Mouse (Mus musculus) stomach, postnatal 0 days (tissue): Measurements from ENCODE around the gene Btn2a2.

Source experiments
- CTCF ChIP-seq: IDR thresholded peaks from 2 replicates; pipeline ENCODE4 v1.5.1; 2016; ENCODE audit warnings: antibody characterized with exemption, low read depth, mild to moderate bottlenecking, moderate library complexity
- EP300 ChIP-seq: optimal IDR thresholded peaks from 2 replicates; pipeline ENCODE3; 2016; ENCODE audit warnings: antibody characterized with exemption

DNA sequence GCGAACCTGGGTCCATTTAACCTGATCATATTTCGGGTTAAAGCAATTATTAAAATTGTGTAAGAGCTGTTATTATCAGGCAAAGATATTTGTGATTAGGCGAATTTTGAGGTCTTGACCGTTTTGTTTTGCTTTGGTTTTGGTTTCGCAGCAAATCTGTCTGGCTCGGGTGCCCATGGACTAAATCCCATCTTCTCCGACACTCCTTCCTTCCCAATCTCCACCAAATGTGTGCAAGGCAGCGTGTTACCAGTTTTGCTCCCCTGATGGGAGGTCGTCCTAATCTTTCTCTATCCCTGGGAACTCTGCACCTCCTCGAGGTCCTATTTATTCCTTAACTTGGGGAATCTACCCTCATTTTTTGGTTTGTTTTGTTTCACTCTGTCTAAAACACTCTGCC lies 43.5 kb downstream of the Btn2a2 start:
- no peak for TF ChIP-seq CTCF
- no peak for TF ChIP-seq EP300
